Mouse (Mus musculus) lung, embryonic 16.5 days (tissue): Measurements from ENCODE around the gene Mfsd2b. TPM values are rescaled to one million over a fixed set of nuclear protein-coding genes. Genes with fewer than 3 reads are reported as not detected.

ENCODE experiments used
- polyA plus RNA-seq: library from polyadenylated mRNA; unstranded; fragments of >200 nt; fragmentation: Nextera tagmentation; extraction: Ambion mirVana; gene quantifications from 2 replicates; pipeline ENCODE4 v1.2.1, GENCODE M21; 2015

The Mfsd2b gene
- polyA plus RNA-seq, 1 experiment from 2014 or later = 1.8 TPM

Other genes starting within 250 kb of the Mfsd2b start
- gene Fam228a, start 135.9 kb downstream of the Mfsd2b start, polyA plus RNA-seq = 0.13 and 0.34 TPM in 2 replicates
- gene Pfn4, start 105.3 kb downstream of the Mfsd2b start, polyA plus RNA-seq = 2.0 and 2.3 TPM in 2 replicates
- gene Fam228b, start 105.1 kb downstream of the Mfsd2b start, polyA plus RNA-seq = 2.6 and 2.8 TPM in 2 replicates
- gene Sf3b6, start 56.8 kb downstream of the Mfsd2b start, polyA plus RNA-seq = 161 and 180 TPM in 2 replicates
- 8.8 and 9.3 TPM in 2 replicates for gene Fkbp1b, start 32.8 kb downstream of the Mfsd2b start, polyA plus RNA-seq
- gene Wdcp, start 31.1 kb downstream of the Mfsd2b start, polyA plus RNA-seq = 15.5 and 16.1 TPM in 2 replicates
- 24.7 and 25.4 TPM in 2 replicates for gene Ubxn2a, start 33.3 kb upstream of the Mfsd2b start, polyA plus RNA-seq
- 7.7 and 8.4 TPM in 2 replicates for gene Atad2b, start 43.0 kb upstream of the Mfsd2b start, polyA plus RNA-seq